Mouse (Mus musculus) liver, embryonic 12.5 days (tissue): ENCODE results near the gene Hnrnpul1. TPM values are rescaled to one million over a fixed set of nuclear protein-coding genes. Genes with fewer than 3 reads are reported as not detected.

ENCODE experiments used
- ATAC-seq: fragments of 200-750 bp; cut with Nextera tagmentation; 2 replicates; pipeline ENCODE4 v1.8.0; 2017; ENCODE audit warnings: moderate number of reproducible peaks, mild to moderate bottlenecking, moderate library complexity
- H3K27ac ChIP-seq: fragments of 300-500 bp; sonication (generic); 2 replicates; pipeline ENCODE4 v1.5.1; 2016; ENCODE audit warnings: mild to moderate bottlenecking
- H3K27me3 ChIP-seq: fragments of 300-500 bp; sonication (generic); replicated peaks from 2 replicates; pipeline ENCODE4 v1.6.1; 2016; ENCODE audit warnings: mild to moderate bottlenecking, moderate library complexity
- H3K36me3 ChIP-seq: fragments of 300-500 bp; sonication (generic); 2 replicates; pipeline ENCODE4 v1.6.1; 2016; ENCODE audit warnings: mild to moderate bottlenecking, moderate library complexity
- H3K4me1 ChIP-seq: fragments of 300-500 bp; sonication (generic); 2 replicates; pipeline ENCODE4 v1.6.1; 2016
- H3K4me2 ChIP-seq: fragments of 300-500 bp; sonication (generic); 2 replicates; pipeline ENCODE4 v1.6.1; 2016; ENCODE audit warnings: mild to moderate bottlenecking, moderate library complexity
- H3K4me3 ChIP-seq: fragments of 300-500 bp; sonication (generic); 2 replicates; pipeline ENCODE4 v1.5.1; 2016; ENCODE audit warnings: mild to moderate bottlenecking, moderate library complexity
- H3K9ac ChIP-seq: fragments of 300-500 bp; sonication (generic); 2 replicates; pipeline ENCODE4 v1.6.1; 2016; ENCODE audit warnings: mild to moderate bottlenecking, moderate library complexity
- H3K9me3 ChIP-seq: fragments of 300-500 bp; sonication (generic); replicated peaks from 2 replicates; pipeline ENCODE4 v1.6.1; 2016; ENCODE audit warnings: mild to moderate bottlenecking, moderate library complexity
- WGBS: fragments of 180-500 bp; shearing (Covaris S2); methylation state at CpG from one replicate; pipeline ENCODE4 v1.1.7; 2016; ENCODE audit not compliant: insufficient replicate concordance; 5-methylcytosine and 5-hydroxymethylcytosine counted together
- polyA plus RNA-seq: library from polyadenylated mRNA; unstranded; fragments of >200 nt; fragmentation: Nextera tagmentation; extraction: Ambion mirVana; gene quantifications from 2 replicates; pipeline ENCODE4 v1.2.1, GENCODE M21; 2016

Hnrnpul1 gene
- polyA plus RNA-seq, 1 experiment from 2014 or later: 46.1 TPM

GRCm38 (mm10) chr7:25788220-25789128 is 33.9 kb upstream of the Hnrnpul1 start, which contains the start of gene Axl:
Axl (minus strand) TSS chr7:25788705.
- Histone ChIP-seq H3K36me3 (no peaks in the 10 kb centered on the region), H3K4me3 (peak within 1 kb of the TSS; percentile 39), H3K9ac (peak within 1 kb of the TSS; percentile 15; the same call in 1 of the 2 replicates), H3K9me3 (no peaks in the 10 kb centered on the region), H3K27me3 (peaks cover 39% of the 10 kb centered on the region), H3K4me2 (peak within 1 kb of the TSS; percentile 58), H3K4me1 (peaks cover 37% of the 10 kb centered on the region), H3K27ac (no peak within 1 kb of the TSS)
- ATAC-seq: 0 out of 2 replicates have a peak, but pooled peaks have one; percentile 31
- 5% methylated on average over 27 of the region's 30 CpGs for WGBS

GRCm38 (mm10) chr7:25787456-25788219 is 33.1 kb upstream of the Hnrnpul1 start:
- H3K4me1 ChIP-seq: peaks cover 45% of the 10 kb centered on the region
- H3K27me3 ChIP-seq: peaks cover 39% of the 10 kb centered on the region
- peak overlapping the region; percentile 58 for H3K4me2 ChIP-seq
- no peaks in the 10 kb centered on the region for H3K36me3 ChIP-seq
- no peak overlapping the region for H3K27ac ChIP-seq
- H3K9me3 ChIP-seq: no peaks in the 10 kb centered on the region
- H3K9ac ChIP-seq: peak overlapping the region; percentile 15; the same call in 1 of the 2 replicates
- peak overlapping the region; percentile 39 for H3K4me3 ChIP-seq
- ATAC-seq: no peak
- WGBS: 20% methylated on average over 9 of the region's 9 CpGs

- peaks cover 39% of the 10 kb centered on the region for H3K27me3 ChIP-seq
- H3K4me1 ChIP-seq: peaks cover 52% of the 10 kb centered on the region
- H3K9ac ChIP-seq: no peak overlapping the region
- peak overlapping the region; percentile 39; the same call in 1 of the 2 replicates for H3K4me3 ChIP-seq
- no peaks in the 10 kb centered on the region for H3K9me3 ChIP-seq
- no peak for ATAC-seq
- 38% methylated on average over 4 of the region's 4 CpGs for WGBS
- peak overlapping the region; percentile 58 for H3K4me2 ChIP-seq
- H3K27ac ChIP-seq: no peak overlapping the region
- H3K36me3 ChIP-seq: no peaks in the 10 kb centered on the region
Observed at GRCm38 (mm10) chr7:25786974-25787373, 32.4 kb upstream of the Hnrnpul1 start.

- no peaks in the 10 kb centered on the region for H3K36me3 ChIP-seq
- no peak overlapping the region for H3K4me2 ChIP-seq
- no peak overlapping the region for H3K27ac ChIP-seq
- ATAC-seq: no peak
- H3K9me3 ChIP-seq: no peaks in the 10 kb centered on the region
- H3K4me1 ChIP-seq: peaks cover 64% of the 10 kb centered on the region
- peaks cover 39% of the 10 kb centered on the region for H3K27me3 ChIP-seq
- H3K9ac ChIP-seq: no peak overlapping the region
- 54% methylated on average over 4 of the region's 4 CpGs for WGBS
- no peak overlapping the region for H3K4me3 ChIP-seq
Observed at GRCm38 (mm10) chr7:25785752-25786151, 31.2 kb upstream of the Hnrnpul1 start.

GRCm38 (mm10) chr7:25784808-25785207 is 30.3 kb upstream of the Hnrnpul1 start:
- WGBS: 30% methylated on average over 1 of the region's 1 CpGs

GRCm38 (mm10) chr7:25783746-25784145 is 29.2 kb upstream of the Hnrnpul1 start:
- H3K4me1 ChIP-seq: peaks cover 69% of the 10 kb centered on the region
- no peak overlapping the region for H3K9ac ChIP-seq
- ATAC-seq: no peak
- H3K4me3 ChIP-seq: no peak overlapping the region
- H3K36me3 ChIP-seq: no peaks in the 10 kb centered on the region
- H3K27me3 ChIP-seq: peaks cover 32% of the 10 kb centered on the region
- no peaks in the 10 kb centered on the region for H3K9me3 ChIP-seq
- H3K27ac ChIP-seq: no peak overlapping the region
- H3K4me2 ChIP-seq: no peak overlapping the region
- 47% methylated on average over 8 of the region's 8 CpGs for WGBS

More at GRCm38 (mm10) chr7:25784808-25785207, 30.3 kb upstream of the Hnrnpul1 start:
- Histone ChIP-seq H3K27me3 (peaks cover 39% of the 10 kb centered on the region), H3K4me2 (no peak overlapping the region), H3K9me3 (no peaks in the 10 kb centered on the region), H3K4me1 (peaks cover 64% of the 10 kb centered on the region), H3K27ac (no peak overlapping the region), H3K4me3 (no peak overlapping the region), H3K9ac (no peak overlapping the region), H3K36me3 (no peaks in the 10 kb centered on the region)
- no peak for ATAC-seq

GRCm38 (mm10) chr7:25782744-25783143 is 28.2 kb upstream of the Hnrnpul1 start:
- ATAC-seq: no peak
- Histone ChIP-seq H3K4me1 (peaks cover 63% of the 10 kb centered on the region), H3K9me3 (no peaks in the 10 kb centered on the region), H3K9ac (no peak overlapping the region; the same call in 1 of the 2 replicates), H3K4me3 (no peak overlapping the region), H3K27ac (peak overlapping the region; percentile 56), H3K4me2 (peak overlapping the region; percentile 4; the same call in 1 of the 2 replicates), H3K27me3 (peaks cover 22% of the 10 kb centered on the region), H3K36me3 (no peaks in the 10 kb centered on the region)
- WGBS: 37% methylated on average over 6 of the region's 6 CpGs

- Histone ChIP-seq H3K4me1 (peaks cover 59% of the 10 kb centered on the region), H3K9me3 (no peaks in the 10 kb centered on the region), H3K9ac (peak overlapping the region; percentile 58), H3K4me2 (peak overlapping the region; percentile 71), H3K36me3 (no peaks in the 10 kb centered on the region), H3K27me3 (peaks cover 16% of the 10 kb centered on the region), H3K27ac (peak overlapping the region; percentile 59), H3K4me3 (peak overlapping the region; percentile 38)
- ATAC-seq: peak; percentile 17
- 31% methylated on average over 11 of the region's 11 CpGs for WGBS
Observed at GRCm38 (mm10) chr7:25781937-25782610, 27.5 kb upstream of the Hnrnpul1 start.

- peak overlapping the region; percentile 58 for H3K9ac ChIP-seq
- ATAC-seq: no peak
- H3K27ac ChIP-seq: peak overlapping the region; percentile 59
- H3K36me3 ChIP-seq: no peaks in the 10 kb centered on the region
- peak overlapping the region; percentile 38 for H3K4me3 ChIP-seq
- no peaks in the 10 kb centered on the region for H3K9me3 ChIP-seq
- H3K4me1 ChIP-seq: peaks cover 55% of the 10 kb centered on the region
- WGBS: 11% methylated on average over 32 of the region's 33 CpGs
- H3K27me3 ChIP-seq: peaks cover 9% of the 10 kb centered on the region; the same call in 1 of the 2 replicates
- peak overlapping the region; percentile 71 for H3K4me2 ChIP-seq
Observed at GRCm38 (mm10) chr7:25781321-25781936, 26.9 kb upstream of the Hnrnpul1 start.

- 42% methylated on average over 4 of the region's 4 CpGs for WGBS
- Histone ChIP-seq H3K4me3 (no peak overlapping the region), H3K36me3 (no peaks in the 10 kb centered on the region), H3K4me1 (peaks cover 50% of the 10 kb centered on the region), H3K27me3 (0 out of 2 replicates have a peak, but pooled peaks cover 3% of the 10 kb centered on the region), H3K27ac (no peak overlapping the region), H3K9me3 (no peaks in the 10 kb centered on the region), H3K4me2 (no peak overlapping the region), H3K9ac (peak overlapping the region; percentile 58; the same call in 1 of the 2 replicates)
- no peak for ATAC-seq
Observed at GRCm38 (mm10) chr7:25780753-25781152, 26.2 kb upstream of the Hnrnpul1 start.

- ATAC-seq: no peak
- H3K4me3 ChIP-seq: no peak overlapping the region
- no peak overlapping the region for H3K9ac ChIP-seq
- H3K4me1 ChIP-seq: peaks cover 48% of the 10 kb centered on the region
- no peak overlapping the region for H3K27ac ChIP-seq
- no peak overlapping the region for H3K4me2 ChIP-seq
- WGBS: 76% methylated on average over 5 of the region's 5 CpGs
- H3K36me3 ChIP-seq: no peaks in the 10 kb centered on the region
- no peaks in the 10 kb centered on the region for H3K27me3 ChIP-seq
- H3K9me3 ChIP-seq: no peaks in the 10 kb centered on the region
Observed at GRCm38 (mm10) chr7:25780021-25780420, 25.5 kb upstream of the Hnrnpul1 start.
